Mouse (Mus musculus) cerebellum, postnatal 4 days (tissue): Measurements from ENCODE around the gene Gm48551.

Experiments used
- DNase-seq, 2 experiments: peaks; one replicate each; pipeline ENCODE4 v3.0.0; 2022; ENCODE audit warnings: low spot score in 2 of 2, mixed read lengths in 1 of 2

Gm48551 gene

GRCm38 (mm10) chr10:81383802-81384604 lies at the start of gene Gm48551, which contains the start of gene Dohh:
Gene Gm48551, plus strand, starts transcription at chr10:81384466.
Gene Dohh, plus strand, starts transcription at chr10:81384428.
- peak; percentile 98 to 99 for DNase-seq

DNA sequence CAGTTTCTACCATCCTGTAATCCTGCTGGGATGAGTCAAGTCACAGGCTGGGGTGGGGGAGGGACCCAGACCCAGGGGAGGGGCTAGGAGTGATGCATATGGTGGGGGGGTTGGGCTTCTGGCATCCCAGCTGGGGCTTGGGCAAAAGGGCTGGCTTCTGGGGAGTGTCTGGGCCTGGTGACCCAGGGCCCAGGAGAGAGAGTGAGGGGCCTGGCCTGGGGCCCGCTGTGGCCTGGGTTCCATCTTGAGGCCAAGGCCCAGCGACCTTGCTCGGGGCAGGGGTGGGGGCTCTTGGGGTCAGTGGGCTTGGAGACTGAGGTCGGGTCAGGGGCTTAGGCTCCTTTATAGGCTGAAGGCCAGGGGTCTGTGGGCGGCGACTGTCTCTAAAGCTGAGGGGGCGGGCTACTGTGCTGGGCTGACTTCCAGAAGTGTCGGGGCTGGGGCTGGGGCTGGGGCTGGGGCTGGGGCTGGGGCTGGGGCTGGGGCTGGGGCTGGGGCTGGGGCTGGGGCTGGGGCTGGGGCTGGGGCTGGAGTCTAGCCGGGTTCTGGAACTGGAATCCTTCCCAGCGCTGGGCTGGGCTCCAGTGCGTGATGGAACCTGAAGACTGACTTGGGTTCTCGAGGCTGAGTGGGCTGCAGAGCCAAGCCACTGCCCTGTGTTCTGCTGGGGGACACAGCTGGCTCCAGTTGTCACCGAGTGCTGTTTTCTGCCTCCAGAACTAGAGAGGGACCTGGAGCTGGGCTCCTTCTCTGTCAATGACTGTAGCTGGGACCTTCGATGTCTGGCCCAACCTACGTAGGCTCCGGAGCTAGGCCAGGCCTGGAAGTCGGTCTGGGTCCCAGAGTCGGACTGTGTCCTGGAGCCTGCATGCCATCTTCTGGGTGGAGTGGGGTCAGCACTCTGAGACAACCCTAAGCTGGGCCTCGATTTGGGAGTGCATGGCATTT lies 48.6 kb upstream of the Gm48551 start:
- no peak for DNase-seq

DNA sequence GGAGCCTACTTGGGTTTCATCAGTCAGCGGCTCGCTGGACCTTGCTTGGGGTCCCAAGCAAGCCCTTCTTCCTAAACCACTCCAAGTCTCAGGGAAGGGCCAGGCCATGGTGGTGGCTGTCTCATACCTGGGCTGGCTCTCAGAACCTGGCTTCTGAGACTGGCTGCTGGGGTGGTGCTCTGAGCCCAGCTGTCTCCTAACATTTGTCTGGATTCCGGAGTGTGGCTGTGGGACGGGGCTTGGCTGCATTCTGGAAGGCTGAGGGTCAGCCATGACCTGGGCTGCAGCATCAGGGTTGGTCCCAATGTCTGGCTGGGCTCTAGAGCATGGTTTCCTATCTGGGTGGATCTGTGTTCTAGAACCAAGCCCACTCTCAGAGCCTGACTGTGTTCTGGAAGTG lies 47.7 kb upstream of the Gm48551 start:
- no peak for DNase-seq

GRCm38 (mm10) chr10:81340551-81341332 lies 43.5 kb upstream of the Gm48551 start:
- DNase-seq, result no peak

GRCm38 (mm10) chr10:81341333-81341949 lies 42.8 kb upstream of the Gm48551 start:
- DNase-seq, result peak in 1 of 2 experiments; percentile 78

GRCm38 (mm10) chr10:81342686-81343505 lies 41.4 kb upstream of the Gm48551 start, which contains the start of gene Gipc3:
Gene Gipc3, minus strand, starts transcription at chr10:81343266.
- no peak for DNase-seq

- no peak for DNase-seq
Observed at GRCm38 (mm10) chr10:81344421-81345161, 39.7 kb upstream of the Gm48551 start.

DNA sequence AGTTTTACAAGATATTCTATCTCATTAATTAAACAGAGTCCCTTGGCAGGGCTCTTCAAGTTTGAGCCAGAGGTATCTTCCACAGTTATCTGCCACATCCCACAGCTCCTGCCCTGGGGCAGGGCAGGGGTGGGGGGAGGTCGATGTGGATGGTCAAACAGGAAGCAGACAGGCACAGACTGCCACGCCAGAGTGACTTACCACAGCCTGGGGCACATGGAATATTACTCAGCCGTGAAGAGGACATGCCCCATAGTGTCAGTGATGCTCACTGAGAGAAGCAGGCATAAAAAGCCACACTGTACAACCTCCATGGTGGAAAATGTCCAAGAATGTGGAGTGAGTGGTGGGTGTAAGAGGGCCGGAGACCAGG lies 39.1 kb upstream of the Gm48551 start:
- no peak for DNase-seq

DNA sequence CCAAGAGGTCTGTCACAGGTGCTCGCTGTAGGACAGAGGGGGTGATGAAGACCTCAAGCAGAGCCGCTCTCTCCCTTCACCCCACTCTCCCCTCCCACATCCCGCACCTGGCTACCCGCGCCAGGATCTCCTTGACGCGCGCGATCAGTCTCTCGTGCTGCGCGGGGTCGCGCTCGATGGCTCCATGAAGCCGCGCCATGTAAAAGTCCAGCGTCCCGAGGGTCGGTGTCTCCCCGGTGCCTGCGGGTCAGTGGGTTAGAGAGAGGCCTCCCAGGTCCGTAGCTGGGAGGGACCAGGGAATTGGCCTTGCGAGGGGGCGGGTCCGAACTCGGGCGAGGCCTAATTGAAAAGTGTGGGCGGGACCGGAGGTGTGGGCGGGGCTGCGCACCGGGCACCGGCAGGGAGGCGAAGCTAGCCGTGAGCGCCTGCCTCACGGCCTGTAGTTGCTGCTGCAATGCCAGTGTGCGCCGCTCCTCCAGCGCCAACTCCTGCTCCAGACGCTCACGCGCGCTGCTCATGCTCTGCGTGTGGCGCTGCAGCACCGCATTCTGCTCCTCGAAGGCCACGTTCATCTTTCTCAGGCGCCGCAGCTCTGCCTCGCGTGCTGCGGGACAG lies 37.7 kb upstream of the Gm48551 start:
- peak in 1 of 2 experiments; percentile 54 for DNase-seq

DNA sequence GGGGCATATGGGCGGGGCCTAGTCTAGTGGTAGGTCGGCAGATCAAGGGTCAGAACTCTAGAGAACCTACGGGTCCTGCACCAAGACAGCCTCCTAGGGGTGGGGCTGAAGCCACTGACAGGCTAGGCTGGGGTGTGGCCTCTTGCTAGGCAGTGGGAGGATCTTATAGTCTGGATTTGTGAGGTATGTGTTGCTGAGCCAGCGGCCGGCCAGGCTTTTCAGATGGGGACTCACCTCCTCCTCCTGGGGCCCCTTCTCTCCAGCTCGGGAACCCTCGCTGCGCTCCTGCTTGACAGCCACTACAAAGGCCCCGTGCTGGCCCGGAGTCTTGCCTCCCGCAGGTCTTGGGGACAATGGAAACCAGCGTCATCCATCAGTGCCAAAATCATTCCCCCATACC lies 35.1 kb upstream of the Gm48551 start:
- DNase-seq, result no peak

- no peak for DNase-seq
Observed at GRCm38 (mm10) chr10:81349961-81350350, 34.3 kb upstream of the Gm48551 start.

DNA sequence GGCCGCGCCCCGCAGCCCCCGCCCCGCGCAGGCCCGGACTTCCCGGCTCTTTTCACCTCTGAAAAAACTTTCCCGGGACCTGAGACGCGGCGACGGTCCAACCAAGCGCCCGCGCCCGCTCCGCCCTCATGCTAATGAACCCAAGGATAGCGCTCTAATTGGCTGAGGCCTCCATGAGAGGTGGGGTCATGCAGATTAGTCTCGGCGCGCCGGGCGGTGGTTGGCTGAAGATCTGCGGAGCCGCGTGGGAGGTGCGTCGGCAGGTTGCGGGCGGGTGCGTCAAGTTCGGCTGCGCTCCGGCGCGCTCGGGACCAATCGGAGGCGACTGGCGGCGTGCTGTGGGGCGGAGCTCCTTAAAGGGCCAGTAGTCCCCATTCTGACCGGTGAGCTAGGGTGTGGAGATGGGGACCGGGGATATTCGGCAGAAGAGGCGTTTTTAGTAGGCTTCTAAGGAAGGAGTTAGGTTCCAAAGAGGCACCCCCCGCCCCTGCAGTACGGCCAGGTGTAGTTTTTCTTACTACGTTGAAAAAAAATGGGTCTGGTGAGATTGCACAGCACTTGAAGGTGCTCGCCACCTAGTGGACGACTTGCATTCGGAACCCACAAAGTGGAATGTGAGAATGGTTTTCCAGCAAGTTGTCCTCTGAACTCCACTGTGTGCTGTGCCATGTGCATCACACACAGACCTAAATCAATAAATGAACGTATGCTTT lies 33.8 kb upstream of the Gm48551 start, which contains the start of gene Hmg20b:
Gene Hmg20b, minus strand, starts transcription at position 130 of the 713 bp plus-strand sequence.
- DNase-seq, result peak; percentile 99

GRCm38 (mm10) chr10:81351678-81352291 lies 32.5 kb upstream of the Gm48551 start:
- no peak for DNase-seq

GRCm38 (mm10) chr10:81354738-81355477 lies 29.4 kb upstream of the Gm48551 start:
- DNase-seq, result no peak

GRCm38 (mm10) chr10:81355533-81355932 lies 28.7 kb upstream of the Gm48551 start:
- DNase-seq, result no peak

DNA sequence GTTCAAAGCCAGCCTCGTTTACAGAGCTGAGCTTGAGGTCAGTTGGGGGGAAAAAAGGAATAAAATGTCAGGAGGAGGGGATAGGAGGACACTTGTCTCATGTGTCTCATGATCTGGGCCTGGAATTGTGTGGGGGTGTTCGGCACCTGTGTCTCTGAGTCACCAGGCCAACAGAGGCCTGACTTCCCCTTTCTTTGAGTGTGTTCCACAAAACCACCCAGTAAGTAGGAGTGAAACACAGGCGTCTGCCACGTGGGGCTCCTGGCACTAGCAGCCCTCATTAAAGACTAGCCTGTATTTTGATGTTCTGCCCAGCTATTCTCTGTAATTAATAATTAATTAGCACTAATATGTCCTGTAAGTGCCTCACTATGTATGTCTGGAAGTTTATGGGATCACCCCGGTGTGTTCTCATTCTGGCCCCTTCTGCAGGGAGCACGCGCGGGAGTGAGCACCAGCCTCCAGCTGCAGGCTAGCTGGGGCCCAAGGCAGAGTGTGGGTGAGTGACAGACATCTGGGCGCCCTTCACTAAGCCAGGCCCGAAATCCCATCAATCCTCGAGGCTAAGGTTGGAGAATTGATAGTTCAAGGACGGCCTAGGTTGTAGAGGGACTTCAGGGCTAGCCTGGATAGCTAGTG lies 27.8 kb upstream of the Gm48551 start:
- DNase-seq, result no peak
